Mouse (Mus musculus): ENCODE measurements around the gene Best1.

GRCm38 (mm10) chr19:9945800-9946564, 55.5 kb downstream of the Best1 start:
- no peak for TF ChIP-seq CTCF (IDR thresholded peaks at IDR 0.05; ENCODE audit: low read depth)
- no peak for TF ChIP-seq EP300 (IDR thresholded peaks at IDR 0.05; ENCODE audit: low read depth)

All from liver, embryonic 14.5 days (tissue).